Mouse (Mus musculus) forebrain, embryonic 11.5 days (tissue): ENCODE results near the gene Fastk. TPM values are rescaled to one million over a fixed set of nuclear protein-coding genes. Genes with fewer than 3 reads are reported as not detected.
"Not testable (repeated sequence)": the region's sequence is repeated elsewhere in the genome, so short reads cannot be mapped to it uniquely, and the experiment has no call there.

ENCODE experiments used
- ATAC-seq: fragments of 200-750 bp; cut with Nextera tagmentation; replicated peaks from 2 replicates; pipeline ENCODE4 v1.8.0; 2017; ENCODE audit warnings: moderate TSS enrichment; ENCODE audit not compliant: low FRiP score
- DNase-seq: peaks from one replicate; pipeline ENCODE4 v3.0.0-alpha.2; 2017; ENCODE audit warnings: low spot score
- H3K27ac ChIP-seq: fragments of 300-500 bp; sonication (generic); 2 replicates; pipeline ENCODE4 v1.5.1; 2014; ENCODE audit warnings: low read depth, low read length
- H3K27me3 ChIP-seq: fragments of 300-500 bp; sonication (generic); 2 replicates; pipeline ENCODE4 v1.6.1; 2014; ENCODE audit warnings: mild to moderate bottlenecking, low read length, mixed read lengths; ENCODE audit not compliant: control insufficient read depth, insufficient read depth
- H3K36me3 ChIP-seq: fragments of 300-500 bp; sonication (generic); 2 replicates; pipeline ENCODE4 v1.6.1; 2014; ENCODE audit warnings: mild to moderate bottlenecking, low read length, moderate library complexity, mixed read lengths; ENCODE audit not compliant: control insufficient read depth, insufficient read depth
- H3K4me1 ChIP-seq: fragments of 300-500 bp; sonication (generic); replicated peaks from 2 replicates; pipeline ENCODE4 v1.6.1; 2014; ENCODE audit warnings: low read length, mixed read lengths; ENCODE audit not compliant: control insufficient read depth, insufficient read depth
- H3K4me2 ChIP-seq: fragments of 300-500 bp; sonication (generic); 2 replicates; pipeline ENCODE4 v1.6.1; 2014; ENCODE audit warnings: low read depth, mild to moderate bottlenecking, low read length, moderate library complexity, mixed read lengths; ENCODE audit not compliant: severe bottlenecking
- H3K4me3 ChIP-seq: fragments of 300-500 bp; sonication (generic); 2 replicates; pipeline ENCODE4 v1.5.1; 2014; ENCODE audit warnings: low read depth, low read length
- H3K9ac ChIP-seq: fragments of 300-500 bp; sonication (generic); 2 replicates; pipeline ENCODE4 v1.6.1; 2014; ENCODE audit warnings: low read length
- H3K9me3 ChIP-seq: fragments of 300-500 bp; sonication (generic); 2 replicates; pipeline ENCODE4 v1.6.1; 2016; ENCODE audit warnings: low read length, mixed read lengths; ENCODE audit not compliant: control insufficient read depth
- whole genome bisulfite sequencing: fragments of 180-500 bp; shearing (Covaris S2); extraction: QIAGEN DNeasy Blood & Tissue Kit; methylation state at CpG from one replicate; pipeline ENCODE4 v1.1.7; 2014; 5-methylcytosine and 5-hydroxymethylcytosine counted together
- polyA plus RNA-seq: library from polyadenylated mRNA; unstranded; fragments of >200 nt; fragmentation: Nextera tagmentation; extraction: Ambion mirVana; gene quantifications from 2 replicates; pipeline ENCODE4 v1.2.1, GENCODE M21; 2014

Fastk gene
- polyA plus RNA-seq, 1 experiment from 2014 or later, result 104 TPM

DNA sequence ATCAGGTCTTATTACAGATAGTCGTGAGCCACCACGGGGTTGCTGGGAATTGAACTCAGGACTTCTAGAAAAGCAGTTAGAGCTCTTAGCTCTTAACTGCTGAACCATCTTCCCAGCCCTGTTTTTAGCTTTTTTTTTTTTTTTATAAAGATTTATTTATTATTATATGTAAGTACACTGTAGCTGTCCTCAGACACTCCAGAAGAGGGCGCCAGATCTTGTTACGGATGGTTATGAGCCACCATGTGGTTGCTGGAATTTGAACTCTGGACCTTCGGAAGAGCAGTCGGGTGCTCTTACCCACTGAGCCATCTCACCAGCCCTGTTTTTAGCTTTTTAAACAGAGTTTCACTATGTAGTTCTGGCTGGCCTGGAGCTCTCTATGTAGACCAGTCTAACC lies 48.8 kb downstream of the Fastk start:
- not testable (repeated sequence) for H3K4me3 ChIP-seq, H3K9ac ChIP-seq, DNase-seq, H3K27me3 ChIP-seq, H3K4me1 ChIP-seq, H3K4me2 ChIP-seq, ATAC-seq, H3K27ac ChIP-seq, H3K9me3 ChIP-seq, H3K36me3 ChIP-seq
- WGBS, result 90% methylated on average over 6 of the region's 6 CpGs

DNA sequence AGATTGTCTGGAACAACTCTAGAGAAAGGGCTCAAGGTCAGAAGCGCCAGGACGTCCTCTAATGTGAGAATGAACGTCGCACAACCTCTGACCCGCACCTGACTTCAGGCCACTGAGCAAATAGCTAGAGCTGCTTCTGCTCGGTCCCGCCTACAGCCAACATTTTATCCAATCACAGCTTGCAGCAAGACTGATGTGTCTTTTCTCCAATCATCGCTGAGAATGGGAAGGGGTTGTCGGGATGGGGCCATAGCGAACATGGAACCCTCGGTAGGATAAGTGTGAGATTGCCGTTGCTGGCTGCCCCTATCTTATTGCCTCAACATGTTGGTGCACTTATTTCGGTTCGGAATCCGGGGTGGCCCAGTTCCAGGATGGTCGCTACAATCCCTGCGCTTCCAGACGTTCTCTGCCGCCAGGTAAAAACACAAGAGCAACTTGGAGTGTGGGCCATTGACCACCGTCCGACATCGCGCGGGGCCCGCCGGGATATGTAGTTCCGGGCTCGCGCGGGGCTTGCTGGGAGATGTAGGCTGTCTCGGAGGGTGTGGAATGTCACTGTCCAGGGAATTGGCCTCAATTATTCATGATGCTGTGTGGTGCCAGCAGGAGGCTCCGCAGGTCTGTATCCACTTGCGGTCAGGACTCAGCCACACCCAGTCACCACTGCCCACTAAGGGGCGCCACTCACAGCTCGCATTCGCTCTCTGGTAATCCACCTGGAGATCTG lies 50.8 kb downstream of the Fastk start:
- ATAC-seq (peak; percentile 97), DNase-seq (peak; percentile 93)
- no peaks in the 10 kb centered on the region for H3K4me1 ChIP-seq
- H3K4me3 ChIP-seq, result peak overlapping the region; percentile 41
- no peaks in the 10 kb centered on the region; the same call in 1 of the 2 replicates for H3K27me3 ChIP-seq
- no peaks in the 10 kb centered on the region for H3K9me3 ChIP-seq
- H3K36me3 ChIP-seq, result no peaks in the 10 kb centered on the region
- H3K9ac ChIP-seq, result peak overlapping the region; percentile 47
- 2% methylated on average over 36 of the region's 36 CpGs for WGBS
- H3K4me2 ChIP-seq, result peak overlapping the region; percentile 52
- no peak overlapping the region; the same call in 1 of the 2 replicates for H3K27ac ChIP-seq

DNA sequence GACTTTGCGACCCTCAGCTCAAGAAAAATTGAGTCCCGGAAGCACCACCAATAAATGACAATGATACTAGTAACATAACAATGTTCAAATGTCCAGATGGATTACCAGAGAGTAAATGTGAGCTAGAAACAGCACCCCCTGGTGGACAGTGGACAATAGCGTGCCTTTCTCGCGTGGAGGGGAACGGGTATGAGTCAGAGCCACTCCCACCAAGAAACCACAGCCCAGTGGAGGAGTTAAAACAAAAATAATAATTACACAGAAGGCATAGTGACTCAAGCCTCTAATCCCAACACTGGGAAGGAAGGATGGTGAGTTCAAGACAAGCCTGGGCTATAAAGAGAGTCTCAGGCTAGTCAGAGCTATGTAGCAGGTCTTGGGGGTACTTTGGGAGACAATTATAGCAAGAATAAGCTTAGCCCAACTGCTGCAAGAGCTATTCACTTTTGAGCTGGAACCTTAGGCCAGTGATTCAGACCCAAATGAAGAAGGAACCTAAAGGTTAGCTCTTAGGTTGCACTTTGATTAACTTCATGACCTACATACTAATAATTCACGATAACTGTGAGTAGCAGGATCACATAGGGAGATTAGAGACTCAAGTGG lies 51.6 kb downstream of the Fastk start, which contains the start of gene Abcb8:
Gene Abcb8 (plus strand): TSS at position 272 of the 606 bp plus-strand sequence.
- no peaks in the 10 kb centered on the region for H3K36me3 ChIP-seq
- peak within 1 kb of the TSS; percentile 52 for H3K4me2 ChIP-seq
- H3K4me1 ChIP-seq, result 0 out of 2 replicates have a peak, but pooled peaks cover under 1% of the 10 kb centered on the region
- H3K27me3 ChIP-seq, result peaks cover 5% of the 10 kb centered on the region; the same call in 1 of the 2 replicates
- ATAC-seq, result no peak
- peak within 1 kb of the TSS; percentile 47 for H3K9ac ChIP-seq
- no peak within 1 kb of the TSS; the same call in 1 of the 2 replicates for H3K27ac ChIP-seq
- 23% methylated on average over 7 of the region's 7 CpGs for WGBS
- H3K9me3 ChIP-seq, result no peaks in the 10 kb centered on the region
- H3K4me3 ChIP-seq, result peak within 1 kb of the TSS; percentile 41
- peak; percentile 86 for DNase-seq

DNA sequence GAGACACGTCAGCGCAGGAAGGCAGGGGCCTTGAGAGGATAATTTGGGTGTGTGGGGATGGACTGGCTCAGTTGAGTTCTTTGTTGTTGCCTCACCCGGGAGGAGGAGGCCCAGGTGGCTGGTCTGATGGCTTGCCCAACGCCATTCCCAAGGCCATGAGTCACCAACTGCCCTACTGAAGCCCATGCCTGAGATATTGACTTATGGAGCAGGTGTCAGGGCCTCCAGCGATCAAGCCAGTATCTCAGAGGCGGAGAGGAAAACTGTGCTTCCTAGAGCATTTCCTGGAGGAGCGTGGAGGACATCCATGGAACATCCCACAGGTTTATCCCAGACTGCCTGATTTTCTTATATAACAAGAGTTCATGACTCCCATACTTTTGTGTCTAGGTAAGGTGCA lies 52.4 kb downstream of the Fastk start:
- Histone ChIP-seq H3K4me2 (no peak overlapping the region), H3K27ac (no peak overlapping the region), H3K36me3 (no peaks in the 10 kb centered on the region), H3K27me3 (peaks cover 13% of the 10 kb centered on the region), H3K9ac (no peak overlapping the region), H3K9me3 (no peaks in the 10 kb centered on the region), H3K4me3 (no peak overlapping the region), H3K4me1 (peaks cover 8% of the 10 kb centered on the region; the same call in 1 of the 2 replicates)
- 80% methylated on average over 7 of the region's 7 CpGs for WGBS
- DNase-seq (no peak), ATAC-seq (no peak)

DNA sequence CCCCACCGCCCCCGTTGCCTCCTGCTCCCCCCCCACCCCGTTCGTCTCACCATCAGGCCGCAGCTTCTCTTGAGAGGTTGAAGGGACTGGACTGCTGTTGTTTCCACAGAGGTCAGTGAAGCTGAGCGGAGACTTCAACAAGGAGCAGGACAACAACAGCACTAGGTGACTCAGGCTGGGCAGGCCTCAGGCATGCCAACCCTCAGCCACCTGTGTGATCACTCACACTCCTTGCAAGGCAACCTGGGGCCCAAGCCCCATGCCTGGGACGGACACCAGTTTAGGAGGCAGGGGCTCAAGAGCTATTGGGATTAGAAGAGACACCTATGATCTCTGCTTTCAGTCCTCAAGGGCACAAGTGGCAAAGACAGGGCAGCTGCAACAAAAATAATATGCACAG lies 53.2 kb downstream of the Fastk start, which contains the start of gene Atg9b:
Gene Atg9b (minus strand): TSS at position 280 of the 400 bp plus-strand sequence.
- peaks cover 21% of the 10 kb centered on the region for H3K27me3 ChIP-seq

DNA sequence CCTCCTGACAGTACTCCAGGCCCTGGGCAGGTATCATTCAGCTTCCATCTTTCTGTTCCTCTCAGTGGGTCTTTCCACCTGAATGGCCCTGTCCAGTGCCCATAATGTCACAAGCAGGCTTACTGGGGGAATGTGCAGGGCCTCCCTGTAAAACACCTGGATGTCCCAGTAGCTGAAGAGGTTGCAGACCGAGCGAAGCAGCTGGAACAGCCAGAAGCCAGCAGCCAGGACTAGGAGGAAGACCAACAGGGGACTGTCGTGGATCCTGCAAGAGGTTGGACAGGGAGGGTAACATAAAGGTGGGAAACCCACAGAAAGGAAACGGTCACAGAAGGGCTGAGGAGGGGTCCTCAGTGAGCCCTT lies 55.4 kb downstream of the Fastk start:
- no peak overlapping the region for H3K4me3 ChIP-seq
- DNase-seq (no peak), ATAC-seq (no peak)
- H3K27me3 ChIP-seq, result peaks cover 33% of the 10 kb centered on the region
- no peak overlapping the region for H3K9ac ChIP-seq
- no peaks in the 10 kb centered on the region for H3K9me3 ChIP-seq
- no peaks in the 10 kb centered on the region for H3K36me3 ChIP-seq
- H3K4me1 ChIP-seq, result peaks cover 10% of the 10 kb centered on the region; the same call in 1 of the 2 replicates
- H3K27ac ChIP-seq, result no peak overlapping the region
- 83% methylated on average over 4 of the region's 4 CpGs for WGBS
- H3K4me2 ChIP-seq, result no peak overlapping the region

More for the DNA sequence above, 53.2 kb downstream of the Fastk start, which contains the start of gene Atg9b:
- Histone ChIP-seq H3K36me3 (no peaks in the 10 kb centered on the region), H3K4me2 (no peak within 1 kb of the TSS), H3K27ac (no peak within 1 kb of the TSS), H3K9me3 (no peaks in the 10 kb centered on the region), H3K4me1 (peaks cover 10% of the 10 kb centered on the region; the same call in 1 of the 2 replicates), H3K4me3 (no peak within 1 kb of the TSS), H3K9ac (no peak within 1 kb of the TSS)
- ATAC-seq, result no peak
- 87% methylated on average over 7 of the region's 7 CpGs for WGBS
- DNase-seq, result no peak

DNA sequence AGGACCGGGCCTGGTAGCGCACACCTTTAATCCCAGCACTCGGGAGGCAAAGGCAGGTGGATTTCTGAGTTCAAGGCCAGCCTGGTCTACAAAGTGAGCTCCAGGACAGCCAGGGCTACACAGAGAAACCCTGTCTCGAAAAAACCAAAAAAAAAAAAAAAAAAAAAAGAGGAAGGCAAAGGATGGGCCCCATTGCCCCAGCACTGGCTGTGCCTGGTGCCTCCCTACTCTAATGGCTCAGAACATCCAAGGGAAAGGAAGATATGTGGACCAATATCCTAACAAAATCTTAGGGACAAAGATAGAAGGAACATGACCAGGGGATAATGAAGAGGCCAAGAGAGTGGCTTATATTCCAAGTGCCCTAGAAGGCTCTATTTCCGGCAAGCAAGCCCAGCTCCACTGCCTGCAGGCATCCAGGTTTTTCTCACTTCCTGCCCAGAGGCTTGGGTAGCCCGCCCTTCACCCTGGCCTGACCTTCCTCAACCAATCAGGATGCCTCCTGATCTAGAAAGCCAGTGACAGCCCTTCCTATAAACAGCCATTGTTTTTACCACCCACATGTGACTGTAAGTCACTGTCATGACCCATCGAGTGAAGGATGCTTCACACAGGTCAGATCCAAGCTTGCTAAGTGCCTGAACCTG lies 56.0 kb downstream of the Fastk start:
- Histone ChIP-seq H3K27ac (no peak overlapping the region), H3K9me3 (no peaks in the 10 kb centered on the region), H3K9ac (no peak overlapping the region), H3K4me1 (peaks cover 10% of the 10 kb centered on the region; the same call in 1 of the 2 replicates), H3K27me3 (peaks cover 33% of the 10 kb centered on the region), H3K4me3 (no peak overlapping the region), H3K36me3 (no peaks in the 10 kb centered on the region), H3K4me2 (no peak overlapping the region)
- 59% methylated on average over 6 of the region's 7 CpGs for WGBS
- ATAC-seq (no peak), DNase-seq (no peak)
